Mouse (Mus musculus) lung, postnatal 25 days (tissue): ENCODE data around the gene AC134908.4.

Experiments used
- DNase-seq: peaks from one replicate; pipeline ENCODE4 v3.0.0; 2022; ENCODE audit warnings: low spot score

The AC134908.4 gene

DNA sequence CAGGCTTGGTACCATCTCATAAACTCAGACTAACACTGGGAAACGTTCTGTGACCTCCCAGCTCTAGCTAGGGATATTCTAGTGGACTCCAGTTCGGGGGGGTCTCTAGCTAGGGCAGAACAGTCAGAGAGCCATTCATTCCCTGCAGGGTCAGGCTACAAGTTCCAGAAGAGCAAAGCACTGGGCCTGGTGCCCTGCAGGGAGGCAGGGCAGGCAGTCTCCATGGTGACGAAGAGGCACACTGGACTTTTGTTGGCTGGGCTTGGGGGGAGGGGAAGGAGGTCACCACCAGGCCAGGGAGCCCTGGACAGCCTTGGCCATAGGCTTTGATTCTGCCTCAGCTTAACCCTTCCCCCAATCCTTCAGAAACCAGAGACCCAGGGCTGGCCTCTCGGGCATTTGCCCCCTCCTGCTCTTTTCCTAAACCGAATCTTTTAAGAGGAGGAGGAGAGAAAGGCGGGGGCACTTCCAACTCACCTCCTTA, at the start of gene AC134908.4:
AC134908.4 (minus strand) TSS at position 51 of the 484 bp plus-strand sequence.
- DNase-seq: no peak

DNA sequence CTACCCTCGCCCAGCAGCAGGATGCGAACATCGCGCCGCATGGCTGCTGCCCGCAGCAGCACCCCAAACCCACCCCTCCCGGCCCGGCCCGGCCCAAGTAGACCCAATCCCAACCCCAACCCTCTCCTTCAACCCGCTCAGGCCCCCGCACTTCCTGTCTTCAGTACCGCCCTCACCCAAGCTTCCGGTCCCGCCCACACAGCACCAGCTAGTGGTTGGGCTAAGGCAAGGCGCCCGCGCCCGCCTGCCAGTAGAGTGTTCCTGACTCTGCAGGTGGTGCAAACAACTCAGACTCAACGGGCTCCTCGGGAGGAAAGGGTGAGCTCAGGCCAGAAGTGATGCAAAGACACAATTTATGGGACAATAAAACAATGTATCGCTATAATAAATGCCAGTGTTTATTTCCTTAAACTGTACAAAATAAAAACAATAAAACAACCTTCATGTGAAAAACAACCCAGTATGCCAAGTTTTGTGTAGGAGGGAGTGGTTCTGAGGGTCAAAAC, 49.0 kb upstream of the AC134908.4 start, which contains the start of gene Rhot2:
Rhot2 (minus strand) TSS at position 456 of the 506 bp plus-strand sequence.
- DNase-seq: peak; percentile 97

DNA sequence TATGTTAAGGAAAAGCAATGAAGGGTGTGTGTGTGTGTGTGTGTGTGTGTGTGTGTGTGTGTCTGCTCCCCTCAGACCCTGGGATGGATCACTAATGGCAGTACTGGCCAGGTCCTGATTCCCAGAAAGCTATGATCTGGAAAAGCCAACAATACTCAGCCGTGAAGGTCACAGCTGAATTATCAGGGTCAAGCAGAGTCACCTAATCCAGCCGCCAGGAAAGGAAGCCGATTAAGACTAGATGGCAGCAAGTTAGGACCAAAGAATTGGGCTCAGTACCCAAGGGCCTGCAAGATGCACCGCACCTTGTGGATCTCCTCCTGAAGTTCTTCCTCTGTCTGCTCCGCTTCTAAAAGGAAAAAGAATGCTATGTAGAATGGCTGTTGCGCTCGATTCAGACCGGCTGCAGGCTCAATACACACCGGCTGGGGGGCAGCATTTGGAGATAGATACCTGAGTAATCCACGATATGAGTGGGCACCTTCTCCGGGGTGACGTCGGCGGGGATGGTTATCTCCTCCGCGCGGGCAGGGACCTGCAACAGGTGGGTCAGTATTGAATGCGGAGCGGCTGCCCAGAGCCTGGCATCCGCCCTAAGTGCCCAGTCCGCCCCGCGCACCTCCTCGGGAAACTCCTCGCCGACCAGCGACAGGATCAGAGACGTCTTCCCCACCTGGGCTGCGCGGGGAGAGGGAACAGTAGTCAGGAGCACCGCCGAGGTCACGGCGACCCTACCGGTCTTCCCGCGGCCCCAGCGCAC, 48.4 kb upstream of the AC134908.4 start:
- no peak for DNase-seq

- DNase-seq: no peak
Observed at GRCm38 (mm10) chr17:25843122-25843521, 47.7 kb upstream of the AC134908.4 start.

DNA sequence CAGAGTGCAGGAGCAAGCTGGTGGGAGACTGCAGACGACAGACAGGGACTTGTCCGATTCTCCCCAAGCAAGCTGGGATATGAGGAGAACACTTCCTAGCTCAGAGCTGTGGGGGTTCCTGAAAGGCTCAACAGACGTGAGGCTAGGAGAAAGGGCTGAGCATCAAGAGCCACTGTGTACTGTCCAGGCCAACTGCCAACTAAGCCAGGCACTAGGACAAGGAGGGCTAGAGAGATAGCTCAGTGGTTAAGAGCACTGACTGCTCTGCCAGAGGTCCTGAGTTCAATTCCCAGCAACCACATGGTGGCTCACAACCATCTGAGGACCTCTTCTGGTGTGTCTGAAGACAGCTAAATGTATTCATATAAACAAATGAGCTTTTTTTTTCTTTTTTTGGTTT, 47.0 kb upstream of the AC134908.4 start:
- DNase-seq: no peak

GRCm38 (mm10) chr17:25841117-25841880, 45.8 kb upstream of the AC134908.4 start, which contains the start of gene Gm20683:
TSS of gene Gm20683 (minus strand) at chr17:25841763.
- DNase-seq: no peak

DNA sequence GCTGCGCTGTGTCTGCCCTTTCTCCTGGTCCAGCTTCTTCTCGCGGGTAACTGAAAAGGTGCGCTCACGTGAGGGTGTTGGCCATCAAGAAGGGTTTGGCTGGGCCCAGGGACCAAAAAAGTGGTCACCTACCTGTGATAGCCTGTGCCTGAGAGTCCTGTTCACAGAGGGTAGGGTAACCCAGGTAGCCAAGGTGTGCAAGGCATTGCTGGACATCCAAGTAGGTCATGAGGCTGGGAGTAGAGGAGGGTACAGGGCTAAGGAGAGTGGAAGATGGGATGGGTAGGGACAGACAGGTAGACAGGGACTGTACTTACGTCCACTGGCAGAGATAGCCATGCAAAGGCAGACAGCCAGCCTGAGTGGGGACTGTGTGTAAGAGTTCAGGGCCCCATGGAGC, 45.1 kb upstream of the AC134908.4 start:
- no peak for DNase-seq

GRCm38 (mm10) chr17:25839455-25840235, 44.2 kb upstream of the AC134908.4 start:
- no peak for DNase-seq

GRCm38 (mm10) chr17:25838904-25839303, 43.4 kb upstream of the AC134908.4 start:
- no peak for DNase-seq

DNA sequence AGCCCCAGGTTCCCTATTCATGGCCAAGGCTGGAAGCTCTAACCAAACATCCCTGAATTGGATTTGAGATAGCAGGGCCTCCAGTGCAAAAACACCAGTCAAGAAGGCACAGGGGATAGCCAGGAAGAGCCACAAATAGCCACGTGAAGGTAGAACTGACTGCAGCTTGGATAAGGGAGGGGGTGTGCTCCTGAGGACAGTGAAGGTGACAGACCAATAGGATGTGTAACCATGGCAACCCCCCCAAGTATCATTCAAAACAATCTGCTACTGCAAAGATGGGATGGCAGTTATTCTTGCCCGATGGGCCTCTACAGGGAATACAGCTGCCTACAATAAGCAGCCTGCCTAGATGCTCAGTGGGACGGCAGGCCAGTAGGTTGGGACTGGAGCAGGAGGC, 42.1 kb upstream of the AC134908.4 start:
- DNase-seq: no peak

GRCm38 (mm10) chr17:25837076-25837410, 41.6 kb upstream of the AC134908.4 start, which contains the start of gene Rhbdl1:
TSS of gene Rhbdl1 (minus strand) at chr17:25837295.
- DNase-seq: peak; percentile 43

GRCm38 (mm10) chr17:25836397-25837075, 41.1 kb upstream of the AC134908.4 start:
- no peak for DNase-seq

GRCm38 (mm10) chr17:25835816-25836215, 40.4 kb upstream of the AC134908.4 start:
- DNase-seq: no peak

DNA sequence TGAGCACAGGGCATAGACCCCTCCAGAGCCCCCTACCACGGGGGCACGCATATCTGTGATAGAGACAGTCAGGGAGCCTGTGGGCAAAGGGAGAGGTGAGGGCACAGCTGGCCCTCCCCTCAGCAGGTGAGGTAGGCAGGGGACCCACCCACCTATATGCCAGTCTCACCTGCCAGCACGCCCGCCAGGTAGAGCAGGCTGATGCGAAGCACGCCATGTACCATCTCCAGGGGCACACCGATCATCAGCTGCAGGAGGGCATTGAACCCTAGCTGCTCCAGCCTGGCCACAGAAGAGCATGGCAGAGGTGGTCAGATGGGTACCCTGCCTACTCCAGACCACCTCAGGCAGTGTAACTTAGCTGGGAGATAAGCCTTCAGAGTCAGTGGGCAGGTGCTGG, 39.8 kb upstream of the AC134908.4 start:
- DNase-seq: no peak

DNA sequence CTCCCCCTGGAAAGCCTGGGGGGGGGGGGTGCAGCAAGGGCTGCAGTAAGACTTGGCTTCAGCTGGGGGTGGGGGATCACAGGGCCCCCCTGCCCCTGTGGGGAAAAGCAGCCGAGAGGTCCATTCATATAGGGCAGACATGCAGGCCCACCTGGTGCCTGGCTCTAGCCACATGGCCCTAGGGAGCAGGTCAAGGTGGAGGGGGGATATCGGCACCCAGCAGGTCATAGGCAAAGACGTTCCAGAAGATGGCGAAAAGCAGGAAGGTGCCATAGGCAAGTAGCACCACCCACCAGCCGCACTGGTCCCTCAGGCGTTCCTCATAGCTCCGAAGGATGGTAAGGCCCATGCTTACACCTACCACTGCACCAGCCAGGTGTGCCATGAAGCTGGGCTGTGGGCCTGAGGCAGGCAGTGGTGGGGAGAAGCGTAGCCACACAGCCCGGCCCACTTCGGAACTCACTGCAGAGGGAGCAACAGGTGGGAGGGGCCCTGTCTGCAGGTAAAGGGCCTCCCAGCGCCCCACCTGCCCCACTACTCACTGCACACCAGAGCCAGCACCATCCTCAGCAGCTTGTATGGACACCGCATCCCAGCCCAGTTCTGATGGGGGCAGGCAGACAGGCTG, 39.2 kb upstream of the AC134908.4 start:
- no peak for DNase-seq

GRCm38 (mm10) chr17:25833961-25834594, 38.6 kb upstream of the AC134908.4 start:
- peak; percentile 27 for DNase-seq

- peak; percentile 91 for DNase-seq
Observed at GRCm38 (mm10) chr17:25833291-25833663, 37.8 kb upstream of the AC134908.4 start, which contains the start of gene Stub1. TSS of gene Stub1 (minus strand) at chr17:25833404.

DNA sequence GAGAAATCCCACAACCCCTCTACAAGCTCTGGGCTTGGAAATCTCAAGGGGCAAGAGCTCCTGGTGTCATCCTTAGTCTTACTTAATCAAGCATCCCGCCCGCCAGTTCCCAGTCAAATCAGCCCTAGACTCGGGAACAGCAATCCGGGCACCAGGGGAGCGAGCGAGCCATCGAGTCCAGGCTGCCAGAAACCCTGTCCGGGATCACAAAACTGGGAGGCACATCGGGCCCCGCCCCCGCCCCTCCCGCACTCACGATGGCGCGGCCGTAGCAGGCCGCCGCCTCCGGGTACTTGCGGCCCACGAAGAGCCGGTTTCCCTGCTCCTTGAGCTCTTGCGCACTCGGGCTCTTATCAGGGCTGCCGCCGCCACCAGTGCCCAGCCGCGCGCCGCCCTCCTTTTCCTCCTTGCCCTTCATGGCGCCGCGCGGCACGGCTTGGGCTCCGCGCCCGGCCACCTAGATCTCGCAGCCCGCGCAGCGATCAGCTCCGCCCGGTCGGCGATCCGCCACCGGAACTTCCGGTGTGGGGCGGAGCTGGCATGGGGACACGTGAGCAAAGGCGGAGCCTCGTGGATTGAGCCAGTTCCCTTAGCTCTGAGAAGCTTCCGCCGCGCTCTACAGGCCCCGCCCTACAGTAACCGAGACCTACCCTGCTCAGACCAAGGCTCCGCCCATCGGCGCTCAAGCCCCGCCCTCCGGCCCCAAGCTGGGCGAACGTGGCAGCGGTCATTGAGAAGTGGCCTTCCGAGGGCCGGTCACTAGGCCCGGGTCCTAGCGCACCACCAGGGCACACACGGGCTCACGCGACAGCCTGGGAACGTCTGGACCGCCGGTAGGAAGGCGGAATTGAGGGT, 37.2 kb upstream of the AC134908.4 start:
- peak; percentile 100 for DNase-seq
